Mouse (Mus musculus) heart, postnatal 14 days (tissue): ENCODE measurements at regions not wholly inside any gene's neighbourhood (a gene's known extent, or its start where the extent isn't known, plus 50 kb on each side); places are given as distances from the start of the nearest gene placed in this dataset.

Experiments used
- DNase-seq, 2 experiments: peaks; one replicate each; pipeline ENCODE4 v3.0.0; 2021 to 2022
- intact Hi-C: fragments of 180-260 bp; cut with DNase I; formaldehyde crosslinking; loops from one replicate; pipeline ENCODE4 v1.15.1; 2025

DNA sequence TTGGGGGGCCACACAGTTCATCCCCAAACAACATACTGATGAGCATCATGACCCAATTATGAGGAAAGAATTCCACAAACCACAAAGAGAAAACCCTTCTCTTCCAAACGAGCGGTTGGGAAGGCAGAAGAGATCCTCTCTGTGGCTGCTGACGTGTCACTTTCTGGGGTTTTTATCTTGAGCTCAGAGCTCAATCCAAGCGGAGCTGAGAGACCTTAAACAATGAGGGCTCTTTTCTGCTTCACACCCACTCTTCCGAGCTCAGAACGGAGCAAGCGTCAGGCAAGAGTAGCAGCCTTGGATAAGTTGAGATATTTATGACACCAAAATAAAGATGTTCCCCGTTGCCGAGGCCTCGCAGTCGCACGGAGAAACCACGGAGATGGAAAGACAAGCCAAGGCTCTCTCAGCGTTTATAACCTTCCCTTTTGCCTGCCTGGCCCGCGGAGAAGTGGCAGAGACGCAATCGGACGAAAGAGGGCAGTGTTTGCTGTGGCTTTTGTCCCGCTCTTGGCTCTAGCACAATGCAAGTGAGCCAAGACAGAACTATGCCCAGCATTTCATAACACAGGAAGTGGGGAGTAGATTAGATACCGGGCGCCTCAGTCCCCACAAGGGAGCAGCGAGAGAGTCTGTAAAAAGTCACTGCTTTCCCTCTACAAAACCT is 100.7 kb downstream of the Chic2 start:
- peak; percentile 87 to 92 for DNase-seq
- intact Hi-C loops, result loop anchor here (1.0 to 10.0 kb wide), 5 partner anchors 152 to 1089 kb away; no protein-coding TSS in a partner anchor

DNA sequence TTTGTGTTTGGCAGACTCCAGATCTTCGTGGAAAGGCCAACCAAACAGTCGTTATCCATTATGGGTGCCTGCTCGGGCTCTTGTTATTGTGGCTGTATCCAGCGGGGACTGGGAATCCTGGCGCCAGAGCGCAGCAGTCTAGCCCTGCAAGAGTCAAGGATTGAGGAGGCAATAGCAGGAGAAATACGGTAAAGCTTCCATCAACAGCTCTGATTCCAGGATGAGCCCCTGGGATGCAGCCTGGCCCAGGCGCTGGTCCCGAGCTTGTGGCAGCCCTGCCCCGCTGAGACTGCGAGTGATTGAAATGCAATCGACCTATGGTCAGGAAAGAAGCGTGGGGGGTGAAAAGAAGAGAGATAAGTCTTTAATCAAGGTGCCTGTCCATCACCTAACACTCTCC is 103.1 kb downstream of the Chic2 start:
- intact Hi-C loops, result loop anchor here (5.0 to 10.0 kb wide), 3 partner anchors 149 to 1087 kb away; no protein-coding TSS in a partner anchor
- peak; percentile 29 to 43 for DNase-seq

DNA sequence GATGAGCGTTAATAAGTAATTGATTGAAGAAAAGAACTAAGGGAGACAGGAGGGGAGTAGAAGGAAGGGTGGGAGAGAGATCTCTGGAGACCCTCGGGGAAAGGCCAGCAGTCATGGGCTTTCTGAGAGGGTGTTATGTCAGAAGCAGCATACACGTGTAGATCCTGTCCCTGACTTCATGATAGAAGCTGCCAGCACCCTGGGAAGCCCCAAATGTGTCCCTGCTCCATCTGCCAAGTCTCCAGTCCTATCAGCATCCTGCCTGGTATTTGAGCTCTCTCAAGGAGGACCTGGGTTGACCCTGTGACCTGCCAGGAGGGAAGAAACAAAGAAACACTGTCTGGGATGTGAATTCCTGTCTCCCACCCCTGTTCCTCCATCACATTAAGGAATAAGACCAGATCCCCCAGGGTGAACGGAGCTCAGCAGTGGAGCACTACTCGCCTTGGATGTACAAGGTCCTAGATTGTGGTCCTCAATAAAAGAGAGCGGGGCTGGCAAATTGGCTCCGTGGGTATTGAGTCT is 107.1 kb downstream of the Chic2 start:
- intact Hi-C loops, result no loop called here
- DNase-seq, result no peak

DNA sequence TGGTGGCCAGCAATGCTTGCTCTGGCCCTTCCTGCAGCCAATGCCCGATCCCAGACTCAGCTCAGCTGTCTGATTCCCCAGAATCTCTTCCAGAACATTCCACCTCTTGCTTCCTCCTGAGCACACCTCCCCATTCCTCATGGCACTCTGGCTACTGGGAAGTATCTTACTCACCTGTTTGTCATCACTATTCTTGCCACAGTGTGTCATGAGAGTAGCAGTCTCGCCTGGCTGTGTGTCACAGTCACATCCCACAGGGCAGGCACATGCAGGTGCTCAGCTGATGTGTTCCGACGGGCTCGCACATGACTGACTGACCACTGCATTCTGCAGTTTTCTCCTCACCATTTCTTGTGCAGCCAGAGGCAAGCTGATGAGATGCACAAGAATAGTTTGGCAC is 108.5 kb downstream of the Chic2 start:
- intact Hi-C loops, result no loop called here
- DNase-seq, result peak in 1 of 2 experiments; percentile 37

DNA sequence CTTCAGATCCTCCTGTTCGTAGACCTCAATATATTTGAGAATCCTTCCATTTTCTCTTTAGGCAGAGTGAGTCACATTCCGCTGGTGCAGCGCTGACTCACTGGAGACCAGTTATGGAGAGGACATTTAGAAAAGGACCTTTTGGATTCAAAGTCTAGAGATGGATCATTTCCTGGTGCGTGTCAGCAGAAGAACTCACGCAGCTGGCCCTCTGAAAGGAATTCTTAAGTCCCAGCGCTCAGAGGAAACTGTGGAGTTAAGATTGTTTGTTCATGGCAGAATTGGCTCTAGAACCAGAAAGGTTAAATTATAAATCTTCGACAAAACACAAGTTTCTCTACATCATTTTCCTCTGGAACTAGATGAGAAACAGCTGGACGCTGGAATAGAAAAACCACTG is 108.9 kb downstream of the Chic2 start:
- intact Hi-C loops, result no loop called here
- DNase-seq, result peak in 1 of 2 experiments; percentile 28

DNA sequence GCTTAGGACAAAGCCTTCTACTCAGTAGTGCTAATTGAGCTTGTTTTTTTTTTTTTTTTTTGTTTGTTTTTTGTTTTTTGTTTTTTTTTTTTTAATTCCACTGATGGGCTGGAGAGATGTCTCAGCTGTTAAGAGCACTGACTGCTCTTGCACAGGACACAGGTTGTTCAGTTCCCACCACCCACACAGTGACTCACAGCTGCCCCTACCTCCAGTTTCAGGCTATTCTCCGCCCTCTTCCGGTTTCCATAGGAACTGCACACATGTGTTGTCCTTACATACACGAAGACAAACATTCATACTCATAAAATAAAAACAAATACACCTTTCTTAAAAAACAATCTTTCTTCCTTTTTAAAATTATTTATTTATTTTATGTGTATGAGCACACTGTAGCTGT is 111.3 kb downstream of the Chic2 start:
- intact Hi-C loops, result no loop called here
- DNase-seq, result no peak

DNA sequence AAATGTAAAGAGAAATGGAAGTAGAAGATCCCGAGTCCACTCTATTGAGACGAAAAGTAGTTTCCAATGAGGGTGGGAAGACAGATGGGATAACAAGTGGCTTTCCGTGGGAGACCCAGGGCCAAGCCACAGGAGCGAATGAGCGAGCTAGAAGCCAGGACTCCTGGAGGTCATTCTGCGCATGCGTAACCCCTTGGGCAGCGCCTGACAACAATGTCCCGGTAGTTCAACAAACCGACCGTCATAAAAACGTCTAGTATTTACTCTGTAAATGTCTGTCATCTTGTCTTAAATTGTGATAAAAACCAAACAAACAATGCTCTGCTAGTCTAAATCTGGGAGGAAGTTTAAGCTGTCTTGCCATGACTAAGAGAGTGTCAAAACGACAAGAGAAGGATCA is 112.4 kb downstream of the Chic2 start:
- no peak for DNase-seq
- intact Hi-C loops, result no loop called here

DNA sequence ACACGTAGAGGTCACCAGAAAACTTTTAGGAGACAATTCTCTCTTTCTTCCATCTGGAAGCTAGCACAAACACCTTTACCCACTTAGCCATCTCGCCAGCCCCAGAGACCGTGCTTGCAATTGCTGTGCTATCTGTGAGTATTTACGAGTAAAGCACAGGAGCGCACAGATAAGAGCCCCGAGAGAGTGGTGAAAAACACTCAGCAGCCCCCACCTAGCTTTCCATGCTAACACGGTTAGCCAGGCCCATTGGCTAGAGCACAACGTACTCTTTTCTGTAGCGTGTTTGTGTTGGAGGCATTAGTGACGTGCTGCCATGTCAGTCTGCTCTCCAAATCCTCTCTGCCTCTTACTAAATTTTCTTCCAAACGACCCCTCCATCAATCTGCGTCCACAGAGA is 112.8 kb downstream of the Chic2 start:
- no peak for DNase-seq
- intact Hi-C loops, result no loop called here

DNA sequence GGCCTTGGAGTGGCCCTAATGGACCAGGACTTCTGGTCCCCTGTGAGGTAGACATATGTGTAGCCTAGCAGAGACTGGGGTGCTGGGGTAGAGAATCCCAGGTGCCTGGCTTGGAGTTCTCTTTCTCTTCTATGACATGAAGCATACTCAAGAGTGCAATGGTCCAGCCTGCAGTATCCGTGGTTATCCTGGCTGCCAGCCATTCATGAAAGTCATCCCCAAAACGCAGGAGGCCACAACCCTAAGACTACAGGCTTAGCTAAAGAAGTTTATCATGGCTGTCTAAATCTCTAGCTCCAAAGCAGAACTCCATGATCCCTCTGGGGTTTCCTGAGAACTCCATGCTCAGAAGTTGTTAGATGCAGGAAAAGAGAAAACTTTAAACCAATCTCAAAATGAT is 117.0 kb downstream of the Chic2 start:
- intact Hi-C loops, result no loop called here
- DNase-seq, result no peak

DNA sequence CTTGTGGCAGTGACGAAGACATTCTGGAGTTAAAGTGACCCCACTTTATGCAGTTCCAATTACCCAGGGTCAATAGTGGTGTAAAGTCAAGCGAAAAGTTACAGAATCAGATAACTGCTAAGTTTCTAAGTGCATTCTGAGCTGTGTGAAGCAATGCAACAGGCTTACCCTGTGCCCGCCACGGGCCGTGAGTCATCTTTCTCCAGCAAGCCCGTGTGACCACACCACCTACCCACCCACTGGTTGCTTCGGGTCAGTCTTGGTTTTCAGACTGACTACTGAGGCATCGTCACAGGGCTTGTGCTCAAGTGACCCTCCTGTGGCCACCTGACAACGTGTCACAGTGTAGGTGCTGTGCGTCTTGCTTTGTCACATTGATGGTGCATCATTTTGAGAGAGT is 118.8 kb downstream of the Chic2 start:
- DNase-seq, result no peak
- intact Hi-C loops, result no loop called here

DNA sequence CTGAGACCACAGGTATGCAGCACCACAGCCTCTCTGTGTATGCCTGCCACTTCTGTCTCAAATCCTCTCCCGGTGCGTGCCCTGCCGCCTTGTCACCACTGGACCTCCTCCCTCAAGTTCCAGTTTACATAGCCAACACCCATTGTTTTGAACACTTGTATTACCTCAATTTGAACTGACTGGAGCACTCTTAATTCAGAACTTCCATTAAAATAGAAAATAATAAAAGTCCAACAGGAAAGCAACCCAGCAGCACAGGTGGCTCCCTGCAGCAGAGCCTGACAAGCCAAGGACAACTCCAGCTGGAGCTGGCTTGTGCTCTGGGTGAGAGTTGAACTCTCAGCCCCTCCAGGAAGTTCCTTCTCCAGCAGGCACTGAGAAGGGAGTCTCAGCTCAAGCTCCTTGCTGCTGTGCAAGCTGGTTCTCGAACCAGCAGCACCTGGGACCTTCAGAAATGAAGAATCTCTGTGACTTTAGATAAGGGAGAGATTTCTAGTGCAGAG is 120.5 kb downstream of the Chic2 start:
- peak in 1 of 2 experiments; percentile 43 for DNase-seq
- intact Hi-C loops, result no loop called here

DNA sequence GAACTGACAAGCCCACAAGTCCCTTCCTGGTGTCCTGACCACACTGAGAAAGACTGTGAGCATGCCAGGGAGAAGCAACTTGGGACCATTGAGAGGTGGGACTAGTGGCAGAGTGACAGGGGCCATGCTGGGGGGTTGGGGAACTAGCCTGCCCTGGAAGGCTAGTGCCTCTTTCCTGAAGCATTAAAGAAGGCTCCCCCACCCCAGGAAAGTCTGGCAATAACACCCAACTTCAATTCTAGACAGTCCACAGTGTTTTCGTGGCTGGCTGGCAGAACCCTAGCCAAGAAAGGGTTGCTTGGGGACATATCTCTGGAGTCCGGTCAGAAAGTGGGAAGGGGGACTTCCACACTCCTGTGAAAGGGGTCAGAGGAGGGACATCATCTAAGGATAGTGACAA is 121.2 kb downstream of the Chic2 start:
- DNase-seq, result peak in 1 of 2 experiments; percentile 38
- intact Hi-C loops, result no loop called here

DNA sequence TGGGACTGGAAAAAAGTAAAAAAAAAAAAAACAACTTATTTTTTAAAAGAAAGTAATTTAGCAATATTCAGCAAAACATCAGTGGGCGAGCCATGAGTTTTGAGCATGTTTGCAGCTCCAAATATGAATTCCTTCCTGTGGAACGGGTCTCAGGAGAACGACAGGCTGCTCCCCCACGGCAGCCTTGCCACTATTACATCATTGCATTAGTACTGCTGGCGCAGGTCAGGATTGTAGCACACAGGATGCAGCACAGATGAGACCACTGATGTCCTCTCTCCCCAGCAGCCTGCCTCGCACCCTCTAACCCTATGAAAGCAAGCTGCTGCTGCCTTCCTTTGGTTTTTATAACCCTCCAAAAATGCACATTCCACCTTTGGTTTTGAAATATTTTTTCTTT is 121.7 kb downstream of the Chic2 start:
- no peak for DNase-seq
- intact Hi-C loops, result no loop called here

DNA sequence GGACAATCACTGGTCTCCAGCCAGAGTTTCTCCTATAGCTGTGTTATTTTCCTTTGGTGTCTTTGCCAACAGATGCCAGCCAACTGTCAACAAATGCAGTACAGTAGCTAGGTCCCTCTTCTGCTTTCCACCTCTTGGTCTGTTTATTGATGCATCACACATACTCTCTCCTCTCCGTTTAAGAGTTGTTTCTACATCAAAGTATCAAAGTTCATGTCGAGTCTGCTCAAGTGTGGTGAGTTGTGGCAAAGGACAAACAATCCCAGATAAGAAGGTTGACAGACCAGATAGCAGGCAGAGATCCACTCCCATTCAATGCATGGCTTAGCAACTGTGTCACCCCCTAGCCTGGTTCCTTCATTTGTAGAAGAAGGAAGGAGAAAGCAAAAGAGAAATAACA is 123.6 kb downstream of the Chic2 start:
- no peak for DNase-seq
- intact Hi-C loops, result no loop called here

DNA sequence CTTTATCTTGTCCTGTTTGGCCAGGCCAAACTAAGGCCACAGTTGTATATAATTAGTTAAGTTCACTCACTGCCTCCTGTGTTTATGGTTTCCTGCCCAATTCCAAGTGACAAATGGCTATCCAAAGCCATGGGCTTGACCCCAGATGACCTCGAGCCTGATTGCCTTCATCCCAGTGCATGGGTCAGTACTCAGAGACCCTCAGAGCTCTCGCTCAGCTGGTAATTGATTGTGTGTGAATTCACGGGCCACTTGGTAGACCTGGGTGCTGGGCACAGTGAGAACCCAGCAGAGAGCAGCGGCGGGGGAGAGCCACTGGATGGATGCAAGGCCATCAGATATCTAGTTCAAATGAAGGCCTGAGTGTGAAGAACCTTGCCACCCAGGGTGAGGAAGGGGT is 124.1 kb downstream of the Chic2 start:
- intact Hi-C loops, result no loop called here
- DNase-seq, result no peak

DNA sequence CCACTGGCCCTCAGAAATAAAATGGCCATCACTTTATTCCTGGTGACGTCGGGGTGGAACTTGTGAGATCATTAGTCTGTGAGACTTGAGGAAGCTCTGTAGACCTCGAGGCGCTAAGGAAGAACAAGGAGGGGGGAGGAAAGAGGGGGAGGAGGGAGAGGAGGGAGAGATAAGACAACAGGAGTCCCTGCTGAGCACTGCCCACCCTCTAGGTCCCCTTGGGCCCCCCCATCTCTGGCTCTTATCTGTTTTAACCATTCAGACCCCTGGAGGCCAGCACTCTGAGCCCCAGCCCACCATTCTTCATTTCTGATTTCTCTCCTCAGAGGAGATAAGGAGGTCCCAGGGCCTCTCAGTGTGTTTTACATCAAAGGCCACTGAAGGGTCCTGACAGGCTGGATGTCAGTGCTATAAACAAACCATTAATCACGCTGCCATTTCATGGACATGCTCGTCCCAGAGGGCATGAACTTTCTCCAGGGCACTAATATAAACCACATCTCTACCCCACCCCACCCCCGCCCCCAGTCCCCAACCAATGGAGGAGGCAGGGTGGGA is 139.0 kb downstream of the Chic2 start:
- intact Hi-C loops, result no loop called here
- DNase-seq, result peak in 1 of 2 experiments; percentile 7

DNA sequence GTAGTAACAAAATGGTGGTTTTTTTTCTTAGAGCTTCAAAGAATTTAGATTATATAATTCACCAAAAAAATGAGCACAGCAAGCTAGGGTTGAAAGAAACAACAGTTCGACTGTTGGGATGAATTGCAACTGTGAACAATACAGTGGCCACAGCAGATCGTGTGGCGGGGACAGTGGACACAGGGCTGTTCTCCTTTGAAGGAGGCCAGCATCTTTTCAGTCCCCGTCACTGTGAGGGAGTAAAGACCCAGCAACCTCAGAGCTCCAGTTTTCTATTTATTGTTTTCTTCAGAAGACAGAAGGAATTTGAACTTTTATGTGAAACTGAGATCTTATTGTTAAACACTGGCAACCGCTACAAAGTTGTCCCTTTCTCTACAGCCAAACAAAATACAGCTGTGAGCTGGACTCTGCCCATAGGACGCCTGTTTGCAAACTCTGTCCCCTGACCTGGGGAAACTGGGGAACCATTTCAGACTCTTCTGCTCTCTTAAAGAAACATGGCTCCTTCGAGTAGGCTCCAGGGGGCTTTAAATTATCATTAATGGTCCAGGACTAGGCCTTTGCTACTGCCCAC is 139.6 kb downstream of the Chic2 start:
- intact Hi-C loops, result no loop called here
- peak; percentile 19 to 33 for DNase-seq

DNA sequence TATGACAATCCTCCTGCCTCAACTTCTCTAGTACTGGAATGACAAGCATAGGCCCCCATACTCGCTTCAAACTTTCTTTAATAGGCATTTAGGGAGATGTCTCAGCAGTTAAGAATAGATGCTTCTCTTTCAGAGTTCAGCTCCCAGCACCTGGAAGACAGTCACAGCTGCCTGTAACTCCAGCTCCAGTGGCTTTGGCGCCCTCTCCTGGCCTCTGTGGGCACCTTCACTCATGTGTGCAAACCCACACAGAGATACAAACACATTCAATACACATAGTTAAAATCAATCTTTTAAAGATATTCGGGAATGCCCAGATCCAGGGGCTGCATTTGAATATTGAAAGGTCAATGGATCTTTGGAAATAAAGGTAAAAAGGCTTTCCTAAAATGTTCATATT is 140.2 kb downstream of the Chic2 start:
- intact Hi-C loops, result no loop called here
- peak in 1 of 2 experiments; percentile 13 for DNase-seq

DNA sequence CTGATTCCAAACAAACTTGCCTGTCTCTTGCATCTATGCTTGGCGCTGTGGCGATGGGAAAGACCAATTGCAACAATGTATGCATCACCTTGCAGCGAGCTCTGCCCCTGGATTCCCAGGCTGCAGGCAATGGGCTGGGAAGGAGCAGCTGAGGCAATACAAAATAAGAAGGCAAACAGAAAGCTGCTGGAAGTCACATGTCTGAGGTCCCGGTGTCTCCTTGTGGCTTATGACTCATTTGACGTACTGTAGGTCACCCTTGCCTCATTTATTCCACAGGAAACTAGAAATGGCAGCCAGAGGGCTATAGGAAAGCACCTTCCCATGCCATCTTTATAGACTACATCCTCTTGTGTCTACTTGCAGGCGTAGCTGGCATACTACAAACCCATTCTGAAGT is 140.9 kb downstream of the Chic2 start:
- DNase-seq, result no peak
- intact Hi-C loops, result no loop called here

DNA sequence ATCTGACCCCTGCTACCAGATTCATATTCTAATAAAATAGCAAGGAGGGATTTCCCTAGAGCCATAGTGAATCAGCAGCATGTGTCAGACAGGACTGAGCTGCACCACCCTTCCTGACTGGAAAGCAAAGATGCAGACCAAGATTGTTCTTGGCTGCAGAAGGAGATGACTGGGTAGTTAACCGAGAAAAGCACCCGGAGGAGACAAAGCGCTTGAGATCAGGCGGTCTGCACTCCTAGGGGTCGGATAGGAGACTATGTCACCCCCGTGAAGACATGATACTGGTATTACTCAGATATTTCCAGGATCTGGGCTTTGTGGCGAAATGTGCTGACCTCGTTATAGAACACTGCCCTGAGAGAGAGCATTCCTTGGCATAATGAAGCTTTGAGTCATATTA is 147.4 kb downstream of the Chic2 start:
- DNase-seq, result peak; percentile 22 to 25
- intact Hi-C loops, result no loop called here

DNA sequence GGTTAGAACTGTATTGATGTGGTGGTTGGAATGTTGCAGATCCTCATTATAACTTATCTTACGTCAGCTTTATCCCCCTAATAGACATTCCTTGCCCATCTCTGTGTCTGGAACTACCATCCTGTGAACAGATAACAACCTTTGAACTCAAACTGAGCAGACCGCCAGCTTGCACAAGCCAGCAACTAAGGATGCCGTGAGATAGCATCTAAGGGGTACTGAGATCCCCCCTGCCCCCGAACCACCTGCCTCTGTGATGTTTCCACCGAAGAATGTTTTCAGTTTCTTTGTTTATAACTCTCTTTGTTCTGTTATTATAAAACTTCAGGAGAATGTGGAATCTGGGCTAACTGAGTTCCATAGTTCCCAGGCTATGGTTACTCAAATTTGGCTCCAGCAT is 151.3 kb downstream of the Chic2 start:
- intact Hi-C loops, result no loop called here
- no peak for DNase-seq

DNA sequence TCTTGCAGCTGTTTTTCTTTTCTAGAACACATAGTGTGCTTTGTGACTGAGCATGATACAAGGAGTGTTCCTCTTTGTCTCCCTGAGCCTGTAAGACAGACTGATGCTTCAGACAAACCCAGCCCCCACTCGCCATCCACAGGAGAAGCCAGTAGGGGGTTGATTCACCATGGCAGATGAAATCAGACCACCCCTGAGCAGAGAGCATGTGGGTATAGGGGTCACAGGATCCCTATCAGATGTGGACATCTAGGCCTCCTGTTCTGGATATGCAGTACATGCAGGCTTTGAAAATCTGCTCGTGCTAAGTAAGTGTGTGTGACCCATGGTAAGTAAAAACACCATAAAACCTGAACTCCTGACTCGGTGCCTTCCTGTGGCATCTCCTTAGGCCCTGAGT is 153.0 kb downstream of the Chic2 start:
- intact Hi-C loops, result no loop called here
- no peak for DNase-seq
